Mouse (Mus musculus): Measurements from ENCODE around the gene Rpn2. TPM values are rescaled to one million over a fixed set of nuclear protein-coding genes. Genes with fewer than 3 reads are reported as not detected.

Rpn2 gene
- polyA plus RNA-seq, 1 experiment = 119 TPM

DNA sequence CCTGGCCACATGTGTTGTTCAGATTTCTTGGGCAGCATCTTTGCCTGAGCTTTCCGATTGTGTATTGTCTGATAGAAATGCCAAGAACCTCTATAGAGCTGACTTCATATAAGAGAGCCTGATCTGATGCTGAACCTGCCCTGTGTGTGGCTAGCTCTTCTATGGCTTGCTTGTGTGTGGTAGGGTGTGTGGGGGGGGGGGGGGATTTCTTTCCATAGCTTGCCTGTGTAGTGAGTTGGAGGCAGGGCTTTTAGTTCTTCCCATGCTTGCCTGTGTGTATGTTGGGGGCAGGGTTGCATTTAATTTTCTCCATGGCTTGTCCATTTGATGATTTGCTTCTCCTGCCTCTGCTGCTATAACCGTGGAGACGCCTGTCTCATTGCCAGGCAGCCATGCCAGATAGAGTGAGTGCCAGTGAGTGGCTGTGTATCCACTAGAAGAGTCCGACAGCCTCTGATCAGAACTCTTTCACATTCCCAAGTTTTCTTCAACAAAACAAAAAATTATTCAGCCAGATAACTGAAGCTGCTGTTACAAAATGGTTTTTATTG lies 29.0 kb downstream of the Rpn2 start:
- peaks cover 1% of the 10 kb centered on the region for H3K4me1 ChIP-seq (ENCODE audit: control insufficient read depth, insufficient read depth, low read length)
- TF ChIP-seq POLR2A (IDR thresholded peaks at IDR 0.05; ENCODE audit: extremely low read depth, insufficient read depth, low read length) = no peak
- TF ChIP-seq CTCF (IDR thresholded peaks at IDR 0.05; ENCODE audit: extremely low read depth, insufficient read depth, low read length) = no peak
- no peak overlapping the region for H3K4me3 ChIP-seq (ENCODE audit: insufficient read depth, low read length)
- H3K27ac ChIP-seq (ENCODE audit: insufficient read depth, low read length) = no peak overlapping the region

DNA sequence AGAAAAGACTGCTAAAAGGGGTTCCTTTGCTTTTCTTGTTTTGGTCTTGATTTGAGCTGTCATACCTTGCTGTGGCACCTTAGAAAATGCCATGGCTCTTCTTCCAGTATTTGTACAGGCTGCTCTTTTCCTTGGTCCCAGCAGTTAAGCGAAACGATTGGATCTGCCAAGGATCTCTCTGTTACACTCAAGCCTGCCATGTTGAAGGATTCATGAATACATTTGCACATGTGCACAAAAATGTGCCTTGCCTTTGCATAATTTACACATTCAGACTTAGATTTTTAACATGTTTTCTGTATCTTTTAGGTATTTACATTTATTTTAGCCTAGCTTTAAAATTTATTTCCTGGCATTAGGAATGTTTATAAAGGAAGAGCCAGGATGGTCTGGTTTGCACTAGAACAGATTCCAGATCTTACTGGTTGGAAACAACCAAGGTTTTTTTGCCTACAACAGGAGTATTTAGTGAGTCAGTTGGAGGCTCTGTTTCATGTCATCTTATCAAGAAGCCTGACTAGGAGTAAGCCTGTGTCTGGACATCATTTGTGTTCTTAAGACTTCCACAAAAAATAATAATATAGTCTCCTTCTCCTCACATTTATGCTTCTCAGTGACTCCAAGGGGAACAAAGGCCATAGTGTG lies 29.6 kb downstream of the Rpn2 start:
- no peak for TF ChIP-seq POLR2A (IDR thresholded peaks at IDR 0.05; ENCODE audit: extremely low read depth, insufficient read depth, low read length)
- no peak overlapping the region for H3K27ac ChIP-seq (ENCODE audit: insufficient read depth, low read length)
- peaks cover 3% of the 10 kb centered on the region for H3K4me1 ChIP-seq (ENCODE audit: control insufficient read depth, insufficient read depth, low read length)

DNA sequence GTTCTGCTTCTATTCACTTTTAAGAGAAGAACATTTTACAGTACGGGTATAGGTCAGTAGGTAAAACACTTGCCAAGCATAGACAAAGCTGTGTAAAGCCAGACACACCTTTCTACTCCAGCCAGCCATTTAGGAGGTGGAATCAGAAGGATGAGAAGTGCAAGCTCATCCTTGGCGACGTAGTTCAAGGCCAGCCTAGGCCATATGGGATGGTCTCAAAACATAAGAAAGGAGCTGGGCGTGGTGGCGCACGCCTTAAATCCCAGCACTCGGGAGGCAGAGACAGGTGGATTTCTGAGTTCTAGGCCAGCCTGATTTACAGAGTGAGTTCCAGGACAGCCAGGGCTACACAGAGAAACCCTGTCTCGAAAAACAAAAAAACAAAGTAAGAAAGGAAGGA lies 30.8 kb downstream of the Rpn2 start:
- H3K4me1 ChIP-seq (ENCODE audit: control insufficient read depth, insufficient read depth, low read length) = peaks cover 3% of the 10 kb centered on the region
- TF ChIP-seq CTCF (IDR thresholded peaks at IDR 0.05; ENCODE audit: extremely low read depth, insufficient read depth, low read length) (no peak), POLR2A (IDR thresholded peaks at IDR 0.05; ENCODE audit: extremely low read depth, insufficient read depth, low read length) (no peak)
- no peak overlapping the region for H3K27ac ChIP-seq (ENCODE audit: insufficient read depth, low read length)
- H3K4me3 ChIP-seq (ENCODE audit: insufficient read depth, low read length) = no peak overlapping the region

More for the DNA sequence above, 29.6 kb downstream of the Rpn2 start:
- H3K4me3 ChIP-seq (ENCODE audit: insufficient read depth, low read length) = no peak overlapping the region

DNA sequence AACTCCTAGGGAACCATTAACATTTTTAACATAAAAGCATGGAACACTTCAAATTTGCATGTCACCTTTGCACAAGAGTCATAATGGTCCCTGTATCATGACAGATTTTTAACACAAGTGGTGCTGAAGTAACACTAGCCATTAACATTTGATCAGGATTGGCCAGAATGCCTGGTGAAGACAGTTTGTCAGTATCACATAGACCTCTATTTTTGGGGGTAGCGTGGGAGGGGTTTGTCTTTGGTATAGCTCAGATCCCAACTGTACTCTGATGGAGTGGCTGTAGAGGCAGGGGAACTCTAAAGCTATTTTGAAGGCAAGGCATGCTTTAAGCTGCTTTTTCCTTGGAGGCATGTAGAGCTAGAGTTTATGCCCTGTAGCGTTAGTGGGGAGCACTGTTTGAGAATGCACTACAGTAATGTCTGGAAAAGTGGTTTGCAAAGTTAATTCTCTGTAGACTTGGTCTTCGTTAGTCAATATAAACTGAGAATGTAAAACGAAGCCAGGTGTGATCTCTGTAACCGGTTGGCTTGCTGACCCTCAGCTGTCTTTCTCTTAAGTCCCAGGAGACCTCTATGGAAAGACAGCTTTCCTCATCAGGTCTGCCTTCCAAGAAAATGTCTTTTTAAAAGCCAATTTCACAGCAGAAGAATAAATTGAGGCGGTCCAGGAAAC lies 32.3 kb downstream of the Rpn2 start:
- Histone ChIP-seq H3K4me1 (ENCODE audit: control insufficient read depth, insufficient read depth, low read length) (peaks cover 3% of the 10 kb centered on the region), H3K4me3 (ENCODE audit: insufficient read depth, low read length) (no peak overlapping the region), H3K27ac (ENCODE audit: insufficient read depth, low read length) (no peak overlapping the region)
- TF ChIP-seq POLR2A (IDR thresholded peaks at IDR 0.05; ENCODE audit: extremely low read depth, insufficient read depth, low read length) (no peak), CTCF (IDR thresholded peaks at IDR 0.05; ENCODE audit: extremely low read depth, insufficient read depth, low read length) (no peak)

DNA sequence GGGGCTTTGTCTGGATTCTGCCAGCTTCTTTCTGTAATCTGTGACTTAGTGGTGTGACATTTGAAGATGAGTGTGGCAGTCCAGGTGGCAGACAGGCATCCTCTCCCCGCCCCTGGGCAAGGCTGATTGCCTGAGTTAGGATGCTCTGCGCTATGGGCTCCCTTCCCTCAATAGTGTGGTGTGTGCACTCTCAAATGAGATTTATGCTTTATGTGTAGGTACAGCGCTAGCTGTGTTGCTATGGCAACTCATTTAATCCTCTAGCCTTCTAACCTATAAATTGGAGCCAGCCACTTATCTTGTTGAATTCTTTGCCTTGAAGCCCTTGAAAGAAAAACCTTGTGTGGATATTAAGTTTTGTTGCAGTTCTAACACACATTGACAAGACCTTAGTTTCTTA lies 34.9 kb downstream of the Rpn2 start:
- H3K4me3 ChIP-seq (ENCODE audit: insufficient read depth, low read length) = no peak overlapping the region
- H3K4me1 ChIP-seq (ENCODE audit: control insufficient read depth, insufficient read depth, low read length) = peaks cover 2% of the 10 kb centered on the region; the same call in 1 of the 2 replicates
- TF ChIP-seq CTCF (IDR thresholded peaks at IDR 0.05; ENCODE audit: extremely low read depth, insufficient read depth, low read length) (no peak), POLR2A (IDR thresholded peaks at IDR 0.05; ENCODE audit: extremely low read depth, insufficient read depth, low read length) (no peak)
- no peak overlapping the region for H3K27ac ChIP-seq (ENCODE audit: insufficient read depth, low read length)

DNA sequence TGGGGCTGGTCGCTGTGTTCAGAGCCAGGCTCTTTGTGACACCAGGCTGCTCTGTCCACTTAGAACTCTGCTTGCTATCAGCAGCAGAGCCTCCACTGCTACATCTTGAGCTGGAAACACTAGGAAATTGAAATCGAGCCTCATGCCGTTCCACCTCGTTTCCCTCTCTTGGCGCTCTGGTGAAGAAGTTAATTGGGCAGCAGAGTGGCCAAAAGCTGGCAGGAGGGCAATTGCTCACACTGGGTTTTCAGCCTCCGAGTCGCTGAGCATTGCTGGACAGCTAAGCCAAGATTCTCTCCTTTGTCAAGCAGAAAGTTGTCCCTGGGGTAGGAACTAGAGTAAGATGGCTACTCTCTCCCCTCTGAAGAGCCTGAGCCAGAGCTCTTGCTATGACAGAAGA lies 35.5 kb downstream of the Rpn2 start:
- TF ChIP-seq CTCF (IDR thresholded peaks at IDR 0.05; ENCODE audit: extremely low read depth, insufficient read depth, low read length) (no peak), POLR2A (IDR thresholded peaks at IDR 0.05; ENCODE audit: extremely low read depth, insufficient read depth, low read length) (no peak)
- H3K27ac ChIP-seq (ENCODE audit: insufficient read depth, low read length) = no peak overlapping the region
- H3K4me1 ChIP-seq (ENCODE audit: control insufficient read depth, insufficient read depth, low read length) = peaks cover 2% of the 10 kb centered on the region; the same call in 1 of the 2 replicates
- no peak overlapping the region for H3K4me3 ChIP-seq (ENCODE audit: insufficient read depth, low read length)

DNA sequence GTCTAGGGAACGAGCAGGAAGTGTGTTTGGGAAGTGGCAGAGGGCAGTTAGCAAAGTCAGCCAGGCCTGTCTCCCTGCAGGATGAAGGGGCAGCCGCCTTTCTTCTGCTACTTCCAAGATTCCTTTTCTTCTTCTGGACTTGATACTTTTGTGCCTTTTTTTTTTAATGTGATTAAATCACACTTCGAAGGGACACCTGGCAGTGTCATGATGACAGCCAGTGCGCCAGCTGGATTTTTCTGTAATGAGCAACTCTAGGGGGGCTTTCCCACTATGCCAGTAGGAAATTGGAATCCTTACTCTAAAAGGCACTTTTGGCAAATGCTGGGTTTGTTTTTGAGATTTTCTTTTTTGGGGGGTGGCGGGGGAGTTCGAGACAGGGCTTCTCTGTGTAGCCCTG lies 36.7 kb downstream of the Rpn2 start:
- H3K4me1 ChIP-seq (ENCODE audit: control insufficient read depth, insufficient read depth, low read length) = peaks cover 2% of the 10 kb centered on the region; the same call in 1 of the 2 replicates
- no peak overlapping the region for H3K4me3 ChIP-seq (ENCODE audit: insufficient read depth, low read length)
- TF ChIP-seq POLR2A (IDR thresholded peaks at IDR 0.05; ENCODE audit: extremely low read depth, insufficient read depth, low read length) (no peak), CTCF (IDR thresholded peaks at IDR 0.05; ENCODE audit: extremely low read depth, insufficient read depth, low read length) (no peak)
- no peak overlapping the region for H3K27ac ChIP-seq (ENCODE audit: insufficient read depth, low read length)

DNA sequence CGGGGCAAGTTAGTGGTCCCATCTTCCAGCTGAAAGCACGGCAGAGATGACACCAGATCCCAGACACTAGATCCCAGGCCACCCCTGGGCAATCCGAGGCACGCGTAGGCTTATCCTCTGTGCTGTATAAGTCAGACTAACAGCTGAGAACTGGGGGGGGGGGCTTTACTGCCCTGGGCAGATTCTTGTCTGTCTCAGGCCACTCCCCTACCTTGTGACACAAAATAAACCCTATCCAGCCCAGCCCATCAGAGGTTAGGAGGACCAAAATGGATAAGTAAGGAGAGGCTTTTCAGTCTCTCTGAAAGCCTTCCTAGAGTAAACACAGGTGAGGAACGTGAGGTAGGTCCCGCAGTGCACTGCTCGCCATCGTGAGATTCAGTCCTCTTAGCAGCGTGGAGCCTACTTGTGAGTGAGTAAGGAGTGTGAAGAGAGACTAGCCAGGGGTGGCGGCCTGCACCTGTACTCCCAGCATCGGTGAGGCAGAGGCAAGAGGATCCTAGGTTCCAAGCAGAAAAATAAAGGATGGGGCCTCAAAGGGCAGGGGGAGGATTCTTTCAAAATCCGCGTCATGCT lies 37.6 kb downstream of the Rpn2 start:
- Histone ChIP-seq H3K4me1 (ENCODE audit: control insufficient read depth, insufficient read depth, low read length) (peaks cover 2% of the 10 kb centered on the region; the same call in 1 of the 2 replicates), H3K27ac (ENCODE audit: insufficient read depth, low read length) (no peak overlapping the region), H3K4me3 (ENCODE audit: insufficient read depth, low read length) (no peak overlapping the region)
- no peak for TF ChIP-seq POLR2A (IDR thresholded peaks at IDR 0.05; ENCODE audit: extremely low read depth, insufficient read depth, low read length)
- TF ChIP-seq CTCF (IDR thresholded peaks at IDR 0.05; ENCODE audit: extremely low read depth, insufficient read depth, low read length) = no peak

DNA sequence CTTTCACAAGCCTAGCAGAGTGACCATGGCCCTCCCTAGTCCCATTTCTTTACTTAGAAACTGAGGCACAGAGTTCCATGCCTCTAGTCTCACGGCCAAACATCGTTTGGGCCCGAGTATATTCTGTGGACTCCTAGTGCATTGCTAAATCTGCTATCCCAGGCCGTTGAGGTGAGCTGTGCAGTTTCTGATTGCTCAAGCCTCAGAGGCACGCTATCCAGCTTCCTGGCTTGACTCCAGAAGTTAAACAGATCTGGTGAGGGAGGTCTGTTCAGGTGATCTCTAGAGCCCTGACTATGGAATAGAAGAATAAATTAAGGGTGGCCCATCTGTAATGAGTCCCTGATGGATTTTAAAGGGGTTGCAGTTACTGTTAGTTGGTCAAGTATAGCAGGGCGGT lies 38.4 kb downstream of the Rpn2 start:
- no peak for TF ChIP-seq CTCF (IDR thresholded peaks at IDR 0.05; ENCODE audit: extremely low read depth, insufficient read depth, low read length)
- H3K4me3 ChIP-seq (ENCODE audit: insufficient read depth, low read length) = no peak overlapping the region
- no peak overlapping the region for H3K27ac ChIP-seq (ENCODE audit: insufficient read depth, low read length)
- H3K4me1 ChIP-seq (ENCODE audit: control insufficient read depth, insufficient read depth, low read length) = peaks cover 2% of the 10 kb centered on the region; the same call in 1 of the 2 replicates

DNA sequence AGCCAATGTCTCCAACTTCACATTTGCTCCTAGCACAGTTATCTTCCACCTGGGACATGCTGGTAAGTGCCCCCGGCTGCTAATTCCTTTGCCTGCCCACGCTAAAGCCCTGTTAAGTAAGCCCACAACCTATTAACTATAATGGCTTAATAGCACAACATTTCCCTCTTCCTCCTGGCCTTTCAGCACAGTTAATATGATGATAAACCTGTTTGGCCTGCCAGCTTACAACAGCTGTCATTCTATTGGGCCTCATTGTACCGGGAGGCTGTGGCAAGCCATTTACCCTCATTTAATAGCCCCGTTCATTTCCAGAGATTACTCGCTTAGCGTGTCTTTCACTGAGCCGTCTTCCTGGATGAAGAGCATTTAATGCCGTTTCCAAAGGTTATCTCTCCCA lies 41.3 kb downstream of the Rpn2 start:
- Histone ChIP-seq H3K4me1 (ENCODE audit: control insufficient read depth, insufficient read depth, low read length) (no peaks in the 10 kb centered on the region), H3K4me3 (ENCODE audit: insufficient read depth, low read length) (no peak overlapping the region), H3K27ac (ENCODE audit: insufficient read depth, low read length) (no peak overlapping the region)
- TF ChIP-seq POLR2A (IDR thresholded peaks at IDR 0.05; ENCODE audit: extremely low read depth, insufficient read depth, low read length) (no peak), CTCF (IDR thresholded peaks at IDR 0.05; ENCODE audit: extremely low read depth, insufficient read depth, low read length) (no peak)
